Mouse (Mus musculus) ZHBTc4 (cell line): Measurements from ENCODE around the gene Ccn2.

ENCODE experiments used
- DNase-seq: peaks from one replicate; pipeline ENCODE4 v3.0.0-alpha.2; 2011; ENCODE audit warnings: low read depth, low spot score

Ccn2 gene

GRCm38 (mm10) chr10:24603035-24603434, 7.8 kb downstream of the Ccn2 start:
- no peak for DNase-seq

- no peak for DNase-seq
Observed at GRCm38 (mm10) chr10:24603727-24604126, 8.5 kb downstream of the Ccn2 start.

GRCm38 (mm10) chr10:24609146-24609545, 13.9 kb downstream of the Ccn2 start:
- no peak for DNase-seq

GRCm38 (mm10) chr10:24609766-24610165, 14.5 kb downstream of the Ccn2 start:
- DNase-seq, result peak; percentile 70

GRCm38 (mm10) chr10:24614726-24615125, 19.5 kb downstream of the Ccn2 start:
- DNase-seq, result no peak

- DNase-seq, result peak; percentile 74
Observed at GRCm38 (mm10) chr10:24615799-24616198, 20.6 kb downstream of the Ccn2 start.

GRCm38 (mm10) chr10:24616572-24616971, 21.3 kb downstream of the Ccn2 start:
- DNase-seq, result peak; percentile 55

- DNase-seq, result peak; percentile 68
Observed at GRCm38 (mm10) chr10:24621572-24621971, 26.3 kb downstream of the Ccn2 start.

- DNase-seq, result peak; percentile 89
Observed at GRCm38 (mm10) chr10:24622586-24622985, 27.3 kb downstream of the Ccn2 start.

- peak; percentile 93 for DNase-seq
Observed at GRCm38 (mm10) chr10:24625060-24625701, 29.9 kb downstream of the Ccn2 start.

- DNase-seq, result no peak
Observed at GRCm38 (mm10) chr10:24627262-24627661, 32.0 kb downstream of the Ccn2 start.

GRCm38 (mm10) chr10:24628466-24628865, 33.2 kb downstream of the Ccn2 start:
- DNase-seq, result no peak

- no peak for DNase-seq
Observed at GRCm38 (mm10) chr10:24629086-24629720, 34.0 kb downstream of the Ccn2 start.

GRCm38 (mm10) chr10:24630469-24631081, 35.3 kb downstream of the Ccn2 start:
- DNase-seq, result peak; percentile 78

GRCm38 (mm10) chr10:24631122-24631521, 35.9 kb downstream of the Ccn2 start:
- DNase-seq, result no peak

GRCm38 (mm10) chr10:24634288-24634687, 39.0 kb downstream of the Ccn2 start:
- peak; percentile 49 for DNase-seq

- no peak for DNase-seq
Observed at GRCm38 (mm10) chr10:24635331-24635815, 40.1 kb downstream of the Ccn2 start.

- no peak for DNase-seq
Observed at GRCm38 (mm10) chr10:24635884-24636283, 40.6 kb downstream of the Ccn2 start.

GRCm38 (mm10) chr10:24636986-24637385, 41.7 kb downstream of the Ccn2 start:
- no peak for DNase-seq

GRCm38 (mm10) chr10:24638306-24639070, 43.2 kb downstream of the Ccn2 start:
- no peak for DNase-seq

GRCm38 (mm10) chr10:24639596-24639995, 44.4 kb downstream of the Ccn2 start:
- DNase-seq, result peak; percentile 51
